In the genomic region with DNA sequence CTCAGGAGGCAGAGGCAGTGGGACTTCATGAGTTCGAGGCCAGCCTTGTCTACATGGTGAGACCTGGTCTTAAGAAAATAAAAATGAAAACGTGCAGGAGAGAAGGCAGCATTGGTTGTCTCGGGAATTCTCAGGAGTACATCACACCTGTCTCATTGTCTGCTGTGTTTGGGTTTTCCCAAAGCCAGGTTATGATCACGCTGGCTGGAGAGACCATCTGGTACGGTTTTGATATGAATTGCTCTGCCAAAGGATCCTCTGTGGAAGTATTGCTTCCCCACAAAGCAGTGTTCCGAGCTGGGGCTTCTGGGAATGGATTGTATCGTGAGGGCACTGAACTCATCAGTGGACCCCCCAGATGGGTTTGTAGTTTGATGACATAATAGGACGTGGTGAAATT, we compare ENCODE assay signal across 26 mouse cellular contexts. TPM values are rescaled to one million over a fixed set of nuclear protein-coding genes. Genes with fewer than 3 reads are reported as not detected.
"Had no signal": no experiment of that assay in that cellular context is flagged by ENCODE, and none has a peak within 500 bp of the region (broad histone marks: within the 10 kb centered on the region; RNA-seq: fewer than 3 reads in every experiment).

No protein-coding gene starts in this region.

- ATAC-seq: forebrain, embryonic 13.5 days; forebrain, embryonic 14.5 days; forebrain, embryonic 15.5 days; forebrain, embryonic 16.5 days; forebrain, postnatal 0 days had no signal

- H3K36me3 ChIP-seq: embryonic facial prominence, embryonic 10.5 days; embryonic facial prominence, embryonic 12.5 days; embryonic facial prominence, embryonic 13.5 days; embryonic facial prominence, embryonic 15.5 days; forebrain, embryonic 10.5 days; forebrain, embryonic 12.5 days; forebrain, embryonic 15.5 days; heart, embryonic 10.5 days had no signal

- H3K4me1 ChIP-seq: embryonic facial prominence, embryonic 10.5 days; embryonic facial prominence, embryonic 12.5 days; embryonic facial prominence, embryonic 13.5 days; embryonic facial prominence, embryonic 15.5 days; forebrain, embryonic 10.5 days; forebrain, embryonic 12.5 days; forebrain, embryonic 13.5 days; forebrain, embryonic 15.5 days; heart, embryonic 10.5 days had no signal

- H3K4me3 ChIP-seq: embryonic facial prominence, embryonic 10.5 days; embryonic facial prominence, embryonic 12.5 days; embryonic facial prominence, embryonic 13.5 days; embryonic facial prominence, embryonic 15.5 days; erythroblast, embryonic 14.5 days; forebrain, embryonic 10.5 days; forebrain, embryonic 12.5 days; forebrain, embryonic 13.5 days; forebrain, embryonic 15.5 days; gastrocnemius, adult 2 months; heart, adult 2 months; heart, embryonic 10.5 days had no signal

- H3K27ac ChIP-seq: embryonic facial prominence, embryonic 10.5 days; embryonic facial prominence, embryonic 12.5 days; embryonic facial prominence, embryonic 13.5 days; embryonic facial prominence, embryonic 15.5 days; forebrain, embryonic 10.5 days; forebrain, embryonic 12.5 days; forebrain, embryonic 13.5 days; forebrain, embryonic 15.5 days; gastrocnemius, adult 2 months; heart, adult 2 months; heart, embryonic 10.5 days had no signal

- DNase-seq: cerebellum, postnatal 14 days; cerebellum, postnatal 25 days; cerebellum, postnatal 36 days; embryo, embryonic 11 days; forebrain, postnatal 0 days; gastrocnemius, adult 2 months; gastrocnemius, postnatal 10 days; gastrocnemius, postnatal 14 days; gastrocnemius, postnatal 25 days; gastrocnemius, postnatal 36 days; heart, adult 11 months; heart, adult 18-20 months; heart, adult 2 months had no signal

- H3K27me3 ChIP-seq: embryonic facial prominence, embryonic 12.5 days; embryonic facial prominence, embryonic 13.5 days; embryonic facial prominence, embryonic 15.5 days; forebrain, embryonic 12.5 days; forebrain, embryonic 13.5 days; forebrain, embryonic 15.5 days had no signal

RNA-seq across cellular contexts. Expression of a gene that starts 20.7 kb away (rescaled TPM):
- polyA plus RNA-seq: embryonic facial prominence, embryonic 15.5 days had no signal

RNA-seq across cellular contexts. Expression of a gene that starts 24.1 kb away (rescaled TPM):
- polyA plus RNA-seq: forebrain, embryonic 10.5 days; frontal cortex, adult 2 months had no signal

RNA-seq across cellular contexts. Expression of a gene that starts 42.7 kb away (rescaled TPM):
- polyA plus RNA-seq: erythroblast, embryonic 14.5 days had no signal
